Mouse (Mus musculus) intestine, embryonic 15.5 days (tissue): ENCODE measurements at regions not wholly inside any gene's neighbourhood (a gene's known extent, or its start where the extent isn't known, plus 50 kb on each side); places are given as distances from the start of the nearest gene placed in this dataset.

Source experiments
- ATAC-seq: fragments of 200-750 bp; cut with Nextera tagmentation; 2 replicates; pipeline ENCODE4 v1.8.0; 2017; ENCODE audit warnings: moderate TSS enrichment, moderate library complexity
- H3K27ac ChIP-seq: fragments of 300-500 bp; sonication (generic); 2 replicates; pipeline ENCODE4 v1.5.1; 2015; ENCODE audit warnings: mild to moderate bottlenecking, inconsistent platforms
- H3K27me3 ChIP-seq: fragments of 300-500 bp; sonication (generic); replicated peaks from 2 replicates; pipeline ENCODE4 v1.6.1; 2015; ENCODE audit warnings: inconsistent platforms
- H3K36me3 ChIP-seq: fragments of 300-500 bp; sonication (generic); 2 replicates; pipeline ENCODE4 v1.6.1; 2015; ENCODE audit warnings: inconsistent platforms
- H3K4me1 ChIP-seq: fragments of 300-500 bp; sonication (generic); replicated peaks from 2 replicates; pipeline ENCODE4 v1.6.1; 2015; ENCODE audit warnings: inconsistent platforms
- H3K4me2 ChIP-seq: fragments of 300-500 bp; sonication (generic); replicated peaks from 2 replicates; pipeline ENCODE4 v1.6.1; 2015; ENCODE audit warnings: mild to moderate bottlenecking, inconsistent platforms
- H3K4me3 ChIP-seq: fragments of 300-500 bp; sonication (generic); replicated peaks from 2 replicates; pipeline ENCODE4 v1.5.1; 2015; ENCODE audit warnings: inconsistent platforms
- H3K9ac ChIP-seq: fragments of 300-500 bp; sonication (generic); 2 replicates; pipeline ENCODE4 v1.6.1; 2015; ENCODE audit warnings: inconsistent platforms
- H3K9me3 ChIP-seq: fragments of 300-500 bp; sonication (generic); 2 replicates; pipeline ENCODE4 v1.6.1; 2016; ENCODE audit warnings: inconsistent platforms
- WGBS: fragments of 180-500 bp; shearing (Covaris S2); methylation state at CpG from one replicate; pipeline ENCODE4 v1.1.7; 2015; 5-methylcytosine and 5-hydroxymethylcytosine counted together

- no peak overlapping the region for H3K4me3 ChIP-seq
- WGBS, result 92% methylated on average over 4 of the region's 4 CpGs
- no peak for ATAC-seq
Measured at GRCm38 (mm10) chr3:115509658-115510057, 205.2 kb downstream of the S1pr1 start.

DNA sequence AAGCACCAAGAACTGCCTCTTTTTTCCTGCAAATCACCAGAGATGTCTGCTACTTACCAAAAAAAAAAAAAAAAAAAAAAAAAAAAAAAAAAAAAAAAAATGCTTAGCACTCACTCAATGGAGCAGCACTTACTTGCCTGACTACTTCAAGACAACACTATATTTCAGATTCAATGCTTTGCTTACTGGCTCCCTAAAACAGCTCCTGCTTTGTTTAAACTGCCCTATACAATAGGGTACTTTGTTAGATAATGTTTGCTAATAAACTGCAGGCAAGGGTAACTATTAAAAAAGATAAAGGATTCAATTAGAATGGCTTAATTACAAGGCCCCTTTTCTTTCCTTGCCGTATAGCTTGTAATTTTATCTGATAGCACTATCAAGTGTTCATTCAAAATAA is 217.5 kb downstream of the S1pr1 start:
- H3K9me3 ChIP-seq, result no peaks in the 10 kb centered on the region
- no peaks in the 10 kb centered on the region for H3K4me1 ChIP-seq
- H3K36me3 ChIP-seq, result no peaks in the 10 kb centered on the region
- no peaks in the 10 kb centered on the region for H3K27me3 ChIP-seq
- H3K4me3 ChIP-seq, result no peak overlapping the region
- no peak overlapping the region for H3K9ac ChIP-seq
- 61% methylated on average over 1 of the region's 1 CpGs for WGBS
- H3K4me2 ChIP-seq, result no peak overlapping the region
- ATAC-seq, result no peak
- no peak overlapping the region for H3K27ac ChIP-seq

More at GRCm38 (mm10) chr3:115509658-115510057, 205.2 kb downstream of the S1pr1 start:
- no peak overlapping the region for H3K9ac ChIP-seq
- no peaks in the 10 kb centered on the region for H3K9me3 ChIP-seq
- no peaks in the 10 kb centered on the region for H3K36me3 ChIP-seq
- H3K4me2 ChIP-seq, result no peak overlapping the region
- no peaks in the 10 kb centered on the region for H3K4me1 ChIP-seq
- no peaks in the 10 kb centered on the region for H3K27me3 ChIP-seq
- H3K27ac ChIP-seq, result no peak overlapping the region

GRCm38 (mm10) chr3:115496110-115496509 is 218.8 kb downstream of the S1pr1 start:
- no peaks in the 10 kb centered on the region for H3K9me3 ChIP-seq
- H3K36me3 ChIP-seq, result no peaks in the 10 kb centered on the region
- H3K4me2 ChIP-seq, result no peak overlapping the region
- no peaks in the 10 kb centered on the region for H3K27me3 ChIP-seq
- no peak overlapping the region for H3K9ac ChIP-seq
- no peak for ATAC-seq
- H3K4me3 ChIP-seq, result no peak overlapping the region
- WGBS, result 87% methylated on average over 3 of the region's 3 CpGs
- no peak overlapping the region for H3K27ac ChIP-seq
- H3K4me1 ChIP-seq, result no peaks in the 10 kb centered on the region

- Histone ChIP-seq H3K27ac (no peak overlapping the region), H3K4me2 (no peak overlapping the region), H3K27me3 (no peaks in the 10 kb centered on the region), H3K9ac (no peak overlapping the region), H3K36me3 (no peaks in the 10 kb centered on the region), H3K4me1 (no peaks in the 10 kb centered on the region), H3K4me3 (no peak overlapping the region), H3K9me3 (no peaks in the 10 kb centered on the region)
- no peak for ATAC-seq
Measured at GRCm38 (mm10) chr3:115495692-115496091, 219.2 kb downstream of the S1pr1 start.

DNA sequence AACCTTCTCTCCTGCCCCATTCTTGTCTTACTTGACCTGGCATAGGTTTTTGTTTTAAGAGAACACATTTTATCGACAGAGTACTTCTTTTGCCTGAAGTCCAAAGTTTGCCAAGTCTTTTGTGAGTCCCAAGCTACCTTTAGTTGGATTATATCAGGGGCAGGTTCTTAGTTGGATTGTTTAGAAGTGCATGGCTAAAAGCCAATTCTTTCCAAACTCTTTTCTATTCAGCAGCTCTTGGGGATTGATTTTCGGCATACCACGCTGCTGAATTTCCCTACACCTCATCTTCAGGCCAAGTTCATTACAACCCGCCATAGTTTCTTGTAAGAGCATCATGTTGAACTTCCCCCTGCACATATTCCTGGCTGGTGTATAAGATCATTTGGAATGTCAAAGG is 245.9 kb downstream of the S1pr1 start:
- H3K9me3 ChIP-seq, result no peaks in the 10 kb centered on the region
- no peak overlapping the region for H3K9ac ChIP-seq
- H3K36me3 ChIP-seq, result no peaks in the 10 kb centered on the region
- no peaks in the 10 kb centered on the region for H3K27me3 ChIP-seq
- H3K4me1 ChIP-seq, result no peaks in the 10 kb centered on the region
- no peak overlapping the region for H3K4me3 ChIP-seq
- 79% methylated on average over 4 of the region's 4 CpGs for WGBS
- no peak overlapping the region for H3K4me2 ChIP-seq
- ATAC-seq, result no peak
- no peak overlapping the region for H3K27ac ChIP-seq

GRCm38 (mm10) chr3:115467850-115468249 is 247.0 kb downstream of the S1pr1 start:
- Histone ChIP-seq H3K27ac (no peak overlapping the region), H3K4me1 (no peaks in the 10 kb centered on the region), H3K27me3 (no peaks in the 10 kb centered on the region), H3K4me2 (no peak overlapping the region), H3K9me3 (no peaks in the 10 kb centered on the region), H3K9ac (no peak overlapping the region), H3K36me3 (no peaks in the 10 kb centered on the region), H3K4me3 (no peak overlapping the region)
- ATAC-seq, result no peak
- 62% methylated on average over 2 of the region's 2 CpGs for WGBS

- Histone ChIP-seq H3K27me3 (no peaks in the 10 kb centered on the region), H3K4me2 (no peak overlapping the region), H3K4me1 (no peaks in the 10 kb centered on the region), H3K4me3 (no peak overlapping the region), H3K36me3 (no peaks in the 10 kb centered on the region), H3K9me3 (no peaks in the 10 kb centered on the region), H3K27ac (no peak overlapping the region), H3K9ac (no peak overlapping the region)
- WGBS, result 82% methylated on average over 3 of the region's 3 CpGs
- ATAC-seq, result no peak
Measured at GRCm38 (mm10) chr3:115462623-115463022, 252.2 kb downstream of the S1pr1 start.
